Mouse (Mus musculus) kidney, postnatal 10 days (tissue): ENCODE measurements around the gene Rangrf.
"Not testable (repeated sequence)": the region's sequence is repeated elsewhere in the genome, so short reads cannot be mapped to it uniquely, and the experiment has no call there.

Experiments
- DNase-seq: peaks from one replicate; pipeline ENCODE4 v3.0.0; 2021; ENCODE audit warnings: mixed read lengths

Gene Rangrf

DNA sequence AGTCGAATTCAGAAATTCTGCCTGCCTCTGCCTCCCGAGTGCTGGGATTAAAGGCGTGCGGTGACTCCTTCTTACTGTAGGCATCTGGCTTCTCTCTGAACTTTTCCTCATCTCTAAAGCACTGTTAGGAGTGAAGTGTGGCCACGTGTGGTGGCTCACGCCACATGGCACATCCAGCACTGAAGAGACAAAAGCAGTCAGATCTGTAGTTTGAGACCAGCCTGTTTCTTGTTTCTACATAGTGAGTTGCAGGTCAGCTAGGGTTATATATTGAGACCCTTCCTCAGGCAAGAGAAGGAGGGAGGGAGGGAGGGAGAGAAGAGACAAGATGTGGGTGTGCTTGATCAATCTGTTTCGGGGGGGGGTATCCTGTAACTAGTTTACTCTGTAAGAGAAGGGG is at the start of gene Rangrf:
Gene Rangrf, minus strand, starts transcription at position 101 of the 400 bp plus-strand sequence.
- DNase-seq = no peak

DNA sequence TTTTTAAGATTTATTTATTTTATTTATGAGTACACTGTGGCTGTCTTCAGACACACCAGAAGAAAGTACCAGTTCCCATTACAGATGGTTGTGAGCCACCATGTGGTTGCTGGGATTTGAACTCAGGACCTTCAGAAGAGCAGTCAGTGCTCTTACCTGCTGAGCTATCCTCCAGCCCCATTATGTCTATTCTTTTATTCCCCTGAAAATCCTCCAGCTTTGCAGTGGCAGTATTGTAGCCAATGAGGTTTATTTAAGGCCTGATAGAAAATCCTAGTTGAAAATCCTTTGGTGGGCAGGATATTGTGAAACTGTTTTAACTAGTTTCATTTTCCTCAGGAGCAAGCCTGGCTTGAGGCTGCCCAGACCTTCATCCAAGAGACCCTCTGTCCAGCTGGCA is 45.7 kb upstream of the Rangrf start:
- DNase-seq = no peak

DNA sequence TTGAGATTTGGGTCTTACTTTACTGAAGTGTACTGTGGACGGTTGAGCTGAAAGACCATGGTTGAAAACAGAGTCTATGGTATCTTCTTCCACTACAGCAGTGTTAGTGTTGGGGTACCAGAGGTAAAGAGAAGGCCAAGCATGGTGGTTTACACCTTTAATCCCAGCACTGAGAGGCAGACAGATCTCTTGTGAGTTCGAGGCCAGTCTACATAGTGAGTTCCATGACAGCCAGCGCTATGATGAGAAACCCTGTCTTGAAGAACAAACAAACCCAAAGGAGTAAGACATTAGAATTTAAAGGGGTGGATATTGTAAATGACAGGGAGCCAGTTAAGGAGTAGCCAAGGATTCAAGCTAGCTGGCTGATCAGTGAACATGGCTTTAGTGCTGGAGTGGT is 41.8 kb upstream of the Rangrf start:
- no peak for DNase-seq

- peak; percentile 94 for DNase-seq
Observed at GRCm38 (mm10) chr11:69015644-69016441, 40.9 kb upstream of the Rangrf start, which contains the start of gene Ctc1. Ctc1 (plus strand) TSS chr11:69015911.

GRCm38 (mm10) chr11:69012071-69012601 is 37.2 kb upstream of the Rangrf start:
- peak; percentile 93 for DNase-seq

DNA sequence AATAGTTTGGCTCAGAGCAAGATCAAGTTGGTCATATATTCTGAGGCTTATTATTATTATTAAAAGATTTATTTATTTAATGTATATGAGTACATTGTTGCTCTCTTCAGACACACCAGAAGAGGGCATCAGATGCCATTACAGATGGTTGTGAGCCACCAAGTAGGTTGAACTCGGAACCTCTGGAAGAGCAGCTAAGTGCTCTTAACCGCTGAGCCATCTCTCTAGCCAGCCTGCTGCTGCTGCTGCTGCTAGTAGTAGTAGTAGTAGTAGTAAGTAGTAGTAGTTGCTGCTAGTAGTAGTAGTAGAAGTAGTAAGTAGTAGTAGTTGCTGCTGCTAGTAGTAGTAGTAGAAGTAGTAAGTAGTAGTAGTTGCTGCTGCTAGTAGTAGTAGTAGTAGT is 36.5 kb upstream of the Rangrf start:
- DNase-seq = not testable (repeated sequence)

DNA sequence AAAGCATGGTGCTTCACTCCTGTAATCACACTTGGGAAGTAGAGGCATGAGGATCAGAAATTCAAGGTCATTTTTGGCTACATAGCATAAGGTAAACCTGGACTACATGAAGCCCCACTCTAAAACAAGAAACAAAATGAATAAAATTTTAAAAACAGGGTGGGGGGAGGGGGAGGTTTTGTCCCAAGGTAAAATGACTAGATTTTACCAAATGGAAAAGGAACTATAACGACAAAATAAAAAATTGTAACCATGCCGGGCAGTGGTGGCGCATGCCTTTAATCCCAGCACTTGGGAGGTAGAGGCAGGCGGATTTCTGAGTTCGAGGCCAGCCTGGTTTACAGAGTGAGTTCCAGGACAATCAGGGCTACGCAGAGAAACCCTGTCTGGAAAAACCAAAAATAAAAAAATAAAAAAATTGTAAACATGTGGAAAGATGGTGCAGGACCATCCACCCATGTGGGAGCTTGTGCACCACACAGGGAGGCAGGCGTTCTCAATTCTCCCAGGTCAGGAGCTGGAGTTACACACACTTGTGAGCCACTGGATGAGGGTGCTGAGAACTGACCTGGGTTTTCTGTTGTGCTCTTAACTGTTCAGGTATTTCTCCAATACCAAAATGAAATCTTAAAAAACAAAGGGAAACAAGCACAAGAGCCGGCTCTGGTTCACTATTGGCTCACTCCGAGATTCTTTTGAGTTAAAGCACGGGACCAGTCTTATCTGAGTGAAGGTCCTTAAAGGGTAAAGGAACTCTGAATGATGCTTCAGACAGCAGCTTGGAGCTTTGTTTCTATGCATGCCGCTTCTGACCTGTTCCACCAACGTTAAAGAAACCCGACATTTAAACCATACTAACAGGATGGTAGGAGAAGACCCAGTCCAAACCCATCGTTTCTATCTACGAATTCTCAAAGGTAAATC is 35.7 kb upstream of the Rangrf start:
- DNase-seq = no peak

DNA sequence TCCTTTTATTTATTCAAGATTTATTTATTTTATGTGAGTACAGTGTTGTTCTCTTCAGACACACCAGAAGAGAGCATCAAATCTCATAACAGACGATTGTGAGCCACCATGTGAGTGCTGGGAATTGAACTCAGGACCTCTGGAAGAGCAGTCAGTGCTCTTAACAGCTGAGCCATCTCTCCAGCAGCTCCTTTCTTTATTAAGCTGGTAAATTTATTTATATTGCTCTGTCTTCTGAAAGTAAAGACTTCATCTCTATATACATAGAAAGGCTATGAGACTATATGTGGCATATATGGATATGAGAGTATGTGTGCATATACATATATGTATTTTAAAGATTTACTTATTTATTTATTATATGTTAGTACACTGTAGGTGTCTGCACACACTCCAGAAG is 34.5 kb upstream of the Rangrf start:
- no peak for DNase-seq

DNA sequence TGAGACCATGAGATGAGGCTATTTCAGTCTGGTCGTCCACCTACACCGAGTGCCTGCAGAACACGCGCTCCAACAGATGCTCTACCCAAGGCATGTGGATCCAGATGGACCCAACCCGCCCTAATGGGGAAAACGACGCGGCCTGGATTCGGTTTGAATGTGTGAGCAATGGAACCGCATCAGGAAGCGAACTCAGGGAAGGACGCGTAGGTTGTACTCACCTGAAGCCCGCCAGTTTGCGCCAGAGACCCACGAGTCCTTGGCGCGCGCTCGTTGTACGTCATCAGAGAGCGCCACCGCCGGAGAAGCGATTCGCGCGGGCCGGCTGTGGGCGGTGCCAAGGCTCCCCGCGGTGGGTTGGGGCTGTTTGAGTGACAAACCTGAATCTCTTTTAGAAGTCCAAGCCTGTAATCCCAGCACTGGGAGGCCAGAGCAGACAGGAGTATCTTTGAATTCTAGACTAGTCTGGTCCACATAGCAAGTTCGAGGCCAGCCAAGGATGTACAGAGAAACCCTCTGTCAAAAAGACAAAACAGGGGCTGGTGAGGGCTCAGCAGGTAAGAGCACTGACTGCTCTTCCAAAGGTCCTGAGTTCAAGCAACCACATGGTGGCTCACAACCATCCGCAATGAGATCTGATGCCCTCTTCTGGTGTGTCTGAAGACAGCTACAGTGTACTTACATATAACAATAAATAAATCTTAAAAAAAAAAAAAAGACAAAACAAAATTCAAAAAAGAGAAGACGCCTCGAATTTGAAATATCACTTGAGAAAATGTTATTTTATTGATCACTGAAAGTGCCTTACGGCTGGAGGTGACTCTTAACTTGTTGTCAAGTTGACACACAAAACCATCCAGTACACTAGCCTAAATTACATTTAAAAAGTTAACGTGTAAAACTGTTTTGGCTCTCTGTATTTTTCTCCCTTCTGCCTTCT is 33.5 kb upstream of the Rangrf start, which contains the start of gene Pfas:
Gene Pfas, minus strand, starts transcription at position 279 of the 940 bp plus-strand sequence.
- peak; percentile 97 for DNase-seq

GRCm38 (mm10) chr11:69006575-69006974 is 31.6 kb upstream of the Rangrf start:
- not testable (repeated sequence) for DNase-seq

- DNase-seq = no peak
Observed at GRCm38 (mm10) chr11:69005193-69005592, 30.2 kb upstream of the Rangrf start.

- peak; percentile 52 for DNase-seq
Observed at GRCm38 (mm10) chr11:69003592-69003991, 28.6 kb upstream of the Rangrf start.

DNA sequence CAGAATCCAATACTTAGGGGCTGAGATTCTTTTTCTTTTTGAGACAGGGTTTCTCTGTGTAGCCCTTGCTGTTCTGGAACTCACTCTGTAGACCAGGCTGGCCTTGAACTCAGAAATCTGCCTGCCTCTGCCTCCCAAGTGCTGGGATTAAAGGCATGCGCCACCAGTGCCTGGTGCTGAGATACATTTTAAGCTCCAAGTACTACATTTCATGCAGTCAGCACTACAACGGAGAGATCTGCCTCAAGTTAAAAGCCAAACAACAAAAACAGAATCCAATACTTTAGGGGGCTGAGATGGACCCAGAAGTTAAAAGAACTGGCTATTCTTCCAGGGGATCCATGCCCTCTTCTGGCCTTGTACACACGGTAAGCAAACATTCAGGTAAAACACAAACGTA is 27.8 kb upstream of the Rangrf start:
- not testable (repeated sequence) for DNase-seq

GRCm38 (mm10) chr11:68997080-68997479 is 22.1 kb upstream of the Rangrf start:
- DNase-seq = no peak

DNA sequence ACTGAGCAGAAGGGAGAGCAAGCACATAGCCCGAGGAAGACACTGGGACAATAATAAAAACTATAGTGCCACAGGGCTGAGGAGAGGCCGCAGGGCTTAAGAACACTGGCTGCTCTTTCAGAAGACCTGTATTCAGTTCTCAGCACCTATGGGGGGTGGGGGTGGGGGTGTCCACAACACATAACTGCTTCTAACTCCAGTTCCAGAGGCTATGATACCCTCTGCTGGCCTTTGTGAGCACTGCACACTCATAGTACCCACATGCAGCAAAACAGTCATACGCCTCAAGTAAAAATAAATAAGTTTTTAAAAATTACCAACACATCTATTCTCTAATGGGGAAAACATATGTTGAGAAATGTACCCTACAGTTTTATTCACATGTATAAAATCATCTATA is 19.4 kb upstream of the Rangrf start:
- DNase-seq = no peak

DNA sequence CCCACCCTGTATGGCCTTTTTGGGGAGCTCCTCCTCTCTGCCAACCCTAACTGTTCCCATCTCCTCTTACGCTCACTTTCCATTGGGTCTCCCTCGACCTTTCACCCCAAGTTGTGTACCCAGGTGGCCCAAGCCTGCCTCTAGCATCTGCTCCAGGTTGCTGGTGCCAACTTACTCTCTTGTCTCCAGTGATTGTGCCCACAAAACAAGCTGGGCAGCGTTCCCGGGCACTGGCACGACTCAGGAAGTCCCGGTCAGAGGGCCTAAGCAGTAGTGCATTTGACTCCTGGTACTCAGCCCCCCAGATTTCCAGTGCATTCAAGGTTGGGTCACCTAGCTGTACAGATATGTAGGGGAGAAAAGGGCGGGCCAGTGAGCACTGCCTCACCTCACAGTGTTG is 18.1 kb upstream of the Rangrf start:
- no peak for DNase-seq

- DNase-seq = no peak
Observed at GRCm38 (mm10) chr11:68988341-68988740, 13.4 kb upstream of the Rangrf start.

DNA sequence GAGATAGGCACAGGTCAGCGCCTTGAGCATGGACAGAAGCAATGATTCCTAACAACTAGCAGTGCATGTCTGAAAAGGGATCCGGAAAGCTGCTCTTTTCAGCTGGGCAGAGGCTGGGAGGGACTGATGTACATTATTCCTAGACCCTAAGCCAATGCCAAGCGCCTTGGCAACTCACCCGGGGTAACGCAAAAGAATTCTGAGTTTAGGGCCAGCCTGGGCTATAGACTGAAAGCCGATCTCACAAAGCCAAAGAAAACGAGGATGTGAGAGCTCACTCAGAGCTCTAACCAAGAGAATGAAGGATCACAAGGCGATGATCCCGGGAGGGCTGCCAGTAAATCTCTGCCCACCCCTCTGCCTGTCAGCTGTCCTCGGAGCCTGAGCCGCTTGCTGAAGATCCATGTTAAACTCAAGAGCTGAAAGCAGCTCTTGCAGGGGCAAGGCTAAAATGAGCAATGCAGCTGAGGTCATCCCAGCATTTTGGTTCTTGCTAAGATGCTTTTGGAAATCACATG is 12.4 kb upstream of the Rangrf start:
- DNase-seq = no peak

- peak; percentile 91 for DNase-seq
Observed at GRCm38 (mm10) chr11:68982639-68983369, 7.8 kb upstream of the Rangrf start.

- DNase-seq = no peak
Observed at GRCm38 (mm10) chr11:68980919-68981318, 5.9 kb upstream of the Rangrf start.

DNA sequence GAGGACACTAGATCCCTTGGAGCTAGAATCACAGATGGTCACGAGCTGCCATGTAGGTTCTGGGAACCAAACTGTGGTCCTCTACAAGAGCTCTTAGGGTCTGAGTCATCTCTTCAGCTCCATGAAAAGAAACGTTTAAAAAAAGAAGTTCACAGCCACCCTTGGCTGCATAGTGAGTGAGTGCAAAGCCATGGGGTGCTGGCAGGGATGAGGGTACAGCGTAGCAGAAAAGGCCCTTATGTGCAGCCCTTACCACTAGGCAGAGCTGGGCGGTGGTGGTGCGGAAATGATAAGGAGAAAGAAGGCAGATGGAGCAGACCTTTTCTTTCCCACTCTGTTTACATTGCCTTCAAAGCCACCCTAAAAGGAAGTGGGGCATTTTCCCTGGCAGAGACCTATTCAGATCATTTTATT is 4.3 kb upstream of the Rangrf start:
- DNase-seq = no peak
